In the genomic region with DNA sequence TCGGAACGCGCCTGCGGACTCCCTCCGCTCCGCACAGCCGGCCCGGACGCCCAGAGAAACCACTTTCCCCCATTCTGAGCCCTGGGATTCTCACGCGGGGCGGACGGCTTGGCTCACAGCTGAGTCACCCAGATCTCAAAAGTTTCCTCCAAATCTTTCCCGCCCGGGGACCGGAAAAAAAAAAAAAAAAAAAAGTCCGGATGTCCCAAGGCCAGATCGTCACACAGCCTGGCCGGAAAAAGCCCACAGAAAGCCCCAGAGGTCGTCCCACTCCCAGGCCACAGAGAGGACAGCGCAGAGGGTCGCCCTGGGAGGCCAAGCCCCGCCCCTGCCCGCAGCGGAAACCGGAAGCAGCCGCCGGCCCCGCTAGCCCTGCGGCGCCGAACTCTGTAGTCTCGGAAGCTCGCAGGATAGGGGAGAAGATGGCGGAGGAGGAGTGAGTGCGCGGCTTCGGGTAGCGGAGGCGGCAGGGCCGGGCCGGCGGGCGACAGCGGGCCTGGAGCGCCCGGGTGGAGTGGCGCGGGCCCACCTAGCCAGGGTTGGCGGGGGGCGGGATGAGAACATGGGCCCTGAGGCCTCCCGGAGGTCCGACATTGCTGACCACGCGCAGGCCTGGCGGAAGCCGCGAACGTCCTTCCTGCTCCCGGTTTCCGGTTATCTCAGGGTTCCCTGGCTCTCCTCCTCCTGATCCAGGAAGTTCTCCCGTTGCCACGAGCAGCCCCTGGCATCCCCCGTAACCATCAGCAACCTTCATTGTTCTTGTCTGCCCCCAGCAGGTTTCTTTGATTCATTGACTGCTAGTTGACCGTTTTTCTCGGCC, we compare ENCODE assay signal across 8 mouse cellular contexts. TPM values are rescaled to one million over a fixed set of nuclear protein-coding genes. Genes with fewer than 3 reads are reported as not detected.
DNase-seq lines count a peak whose midpoint lies in the region; ATAC-seq and TF ChIP-seq lines count a peak whose summit lies in the region.

A gene (plus strand): TSS at position 383 of the 820 bp plus-strand sequence.

- peak within 1 kb of the TSS; percentile 87 for H3K4me3 ChIP-seq in G1E (ENCODE audit: low read depth, low read length)
- peak within 1 kb of the TSS; percentile 89 for H3K4me3 ChIP-seq in cerebellum, adult 2 months (replicated peaks; ENCODE audit: insufficient read depth, low read depth, low read length)
- peak within 1 kb of the TSS; percentile 83 for H3K4me3 ChIP-seq in lung, embryonic 16.5 days (ENCODE audit: low read length)

- peak within 1 kb of the TSS; percentile 82 for H3K4me2 ChIP-seq in lung, embryonic 16.5 days (ENCODE audit: low read depth, low read length)

- H3K27ac ChIP-seq in cerebellum, adult 2 months (ENCODE audit: insufficient read depth, low read length) = peak within 1 kb of the TSS; percentile 99
- H3K27ac ChIP-seq in lung, embryonic 16.5 days (ENCODE audit: low read length) = peak within 1 kb of the TSS; percentile 97

- no peaks in the 10 kb centered on the region for H3K27me3 ChIP-seq in G1E (ENCODE audit: insufficient read depth, low read length)
- H3K27me3 ChIP-seq in cerebellum, adult 2 months (ENCODE audit: control insufficient read depth, insufficient read depth, low read length) = no peaks in the 10 kb centered on the region
- H3K27me3 ChIP-seq in lung, embryonic 16.5 days (ENCODE audit: control insufficient read depth, insufficient read depth, low read depth, low read length) = no peaks in the 10 kb centered on the region

- H3K36me3 ChIP-seq in G1E (replicated peaks) = peaks cover 38% of the 10 kb centered on the region
- peaks cover 10% of the 10 kb centered on the region for H3K36me3 ChIP-seq in lung, embryonic 16.5 days (ENCODE audit: control insufficient read depth, insufficient read depth, low read length)

- peaks cover 52% of the 10 kb centered on the region for H3K4me1 ChIP-seq in G1E (ENCODE audit: insufficient read depth, low read depth, low read length)
- H3K4me1 ChIP-seq in cerebellum, adult 2 months (ENCODE audit: control insufficient read depth, insufficient read depth, low read length) = peaks cover 7% of the 10 kb centered on the region; the same call in 1 of the 2 replicates
- peaks cover 12% of the 10 kb centered on the region for H3K4me1 ChIP-seq in lung, embryonic 16.5 days (replicated peaks; ENCODE audit: control insufficient read depth, insufficient read depth, low read length)

- TF ChIP-seq CTCF in G1E (IDR thresholded peaks at IDR 0.05; ENCODE audit: low read depth, low read length) = no peak
- no peak for TF ChIP-seq CTCF in cerebellum, adult 2 months (IDR thresholded peaks at IDR 0.05; ENCODE audit: borderline replicate concordance, insufficient read depth, low read depth, low read length)

- H3K9ac ChIP-seq in lung, embryonic 16.5 days (ENCODE audit: low read length) = peak within 1 kb of the TSS; percentile 94

- peak; percentile 60; the same call in 1 of the 2 replicates for TF ChIP-seq POLR2A in cerebellum, adult 2 months (IDR thresholded peaks at IDR 0.05; ENCODE audit: borderline replicate concordance, insufficient read depth, low read length)

- peak; percentile 89 for ATAC-seq in G1E (ENCODE audit: extremely low read depth, insufficient number of reproducible peaks, low FRiP score, poor library complexity, severe bottlenecking)
- peak; percentile 74 to 75 for ATAC-seq in hematopoietic stem cell, adult 5-6 weeks (replicated peaks in 1 of 2; ENCODE audit: insufficient read depth in 1 of 2, low FRiP score in 2 of 2, low TSS enrichment in 1 of 2, low read depth in 1 of 2, poor library complexity in 2 of 2, severe bottlenecking in 2 of 2)
- peak; percentile 99 for ATAC-seq in lung, embryonic 16.5 days (ENCODE audit: low read depth)

- WGBS in cerebellum, adult 2 months = under 1% methylated on average over 66 of the region's 66 CpGs
- WGBS in lung, embryonic 16.5 days = under 1% methylated on average over 60 of the region's 66 CpGs

- peak; percentile 96 for DNase-seq in G1E (ENCODE audit: low spot score)
- peak; percentile 92 to 95 for DNase-seq in cerebellum, adult 2 months
- peak; percentile 88 for DNase-seq in forelimb bud, embryonic 11.5 days (ENCODE audit: low read depth, low spot score)
- peak; percentile 77 for DNase-seq in layer of hippocampus, adult 9-10 months (ENCODE audit: low spot score)
- peak; percentile 90 for DNase-seq in ovary, postnatal 10 days (ENCODE audit: low spot score)
- peak; percentile 89 to 93 for DNase-seq in thymus, postnatal 10 days (ENCODE audit: low spot score in 2 of 2)

- no peaks in the 10 kb centered on the region; the same call in 1 of the 2 replicates for H3K9me3 ChIP-seq in G1E (replicated peaks)
- H3K9me3 ChIP-seq in lung, embryonic 16.5 days (ENCODE audit: control insufficient read depth, low read length) = 0 out of 2 replicates have a peak, but pooled peaks cover 3% of the 10 kb centered on the region

RNA-seq across cellular contexts. Expression of the gene that starts here (rescaled TPM):
- 67.4 and 90.4 TPM in 2 replicates for total RNA-seq in G1E (2014; fragmentation: Nextera tagmentation)
- 22.4 and 24.4 TPM in 2 replicates for total RNA-seq in G1E (2017)
- polyA plus RNA-seq in G1E (2012) = 10.0 and 13.2 TPM in 2 replicates
- polyA plus RNA-seq in cerebellum, adult 2 months (2012; rRNA removed) = 60.9 and 63.5 TPM in 2 replicates
- total RNA-seq in hematopoietic stem cell, adult 5-6 weeks (2017) = 38.8 and 56.3 TPM in 2 replicates
- 21.3 and 24.0 TPM in 2 replicates for polyA plus RNA-seq in lung, embryonic 16.5 days (2015; fragmentation: Nextera tagmentation; extraction: Ambion mirVana)

Comparison
In these comparisons a context has a peak if more than half of its experiments do, and no peak if none do; other contexts are left out.
1. Peak in every context shown above with its lines: DNase-seq, ATAC-seq, H3K4me3 ChIP-seq and H3K27ac ChIP-seq.